Mouse (Mus musculus): ENCODE measurements at regions not wholly inside any gene's neighbourhood (a gene's known extent, or its start where the extent isn't known, plus 50 kb on each side); places are given as distances from the start of the nearest gene placed in this dataset.

GRCm38 (mm10) chr16:39123445-39123952, 231.0 kb downstream of the Igsf11 start:
- TF ChIP-seq MAFK (IDR thresholded peaks at IDR 0.05; ENCODE audit: insufficient replicate concordance, low read length), result no peak
- no peak for TF ChIP-seq USF1 (IDR thresholded peaks at IDR 0.05; ENCODE audit: low read depth, low read length)
- TF ChIP-seq JUN (IDR thresholded peaks at IDR 0.05; ENCODE audit: insufficient read depth, low read depth, low read length), result no peak
- TF ChIP-seq E2F4 (IDR thresholded peaks at IDR 0.05; ENCODE audit: insufficient replicate concordance, low read depth, low read length), result no peak
- TF ChIP-seq UBTF (IDR thresholded peaks at IDR 0.05; ENCODE audit: low read depth, low read length), result no peak
- TF ChIP-seq CTCF (conservative IDR thresholded peaks at IDR 0.05 in 1 of 2, IDR thresholded peaks at IDR 0.05 in 1 of 2; ENCODE audit: low read depth in 2 of 2, low read length in 2 of 2), result no peak
- no peak for TF ChIP-seq POLR2A (IDR thresholded peaks at IDR 0.05; ENCODE audit: low read depth, low read length)
- no peak for TF ChIP-seq CHD2 (IDR thresholded peaks at IDR 0.05; ENCODE audit: low read length)
- TF ChIP-seq HCFC1 (IDR thresholded peaks at IDR 0.05; ENCODE audit: low read depth, low read length), result no peak
- TF ChIP-seq RCOR1 (conservative IDR thresholded peaks at IDR 0.05; ENCODE audit: low read depth, low read length), result no peak
